Mouse (Mus musculus) embryo, embryonic 10.5 days (tissue): ENCODE results near the gene Kansl2.
"Not testable (repeated sequence)": the region's sequence is repeated elsewhere in the genome, so short reads cannot be mapped to it uniquely, and the experiment has no call there.

ENCODE experiments used
- DNase-seq: peaks from one replicate; pipeline ENCODE4 v3.0.0-alpha.2; 2015; ENCODE audit warnings: low spot score

Gene Kansl2

GRCm38 (mm10) chr15:98536828-98537510 lies 2.9 kb upstream of the Kansl2 start:
- no peak for DNase-seq

GRCm38 (mm10) chr15:98535921-98536320 lies 1.9 kb upstream of the Kansl2 start:
- DNase-seq = no peak

- peak; percentile 40 for DNase-seq
These were observed 981 bp downstream of the Kansl2 start for GRCm38 (mm10) chr15:98533035-98533531.

GRCm38 (mm10) chr15:98532281-98532680 lies 1.8 kb downstream of the Kansl2 start:
- DNase-seq = peak; percentile 19

- DNase-seq = no peak
These were observed 5.9 kb downstream of the Kansl2 start for GRCm38 (mm10) chr15:98528066-98528563.

- no peak for DNase-seq
These were observed 6.8 kb downstream of the Kansl2 start for GRCm38 (mm10) chr15:98527056-98527771.

- DNase-seq = no peak
These were observed 8.0 kb downstream of the Kansl2 start for GRCm38 (mm10) chr15:98526057-98526456.

GRCm38 (mm10) chr15:98521245-98521644 lies 12.8 kb downstream of the Kansl2 start:
- no peak for DNase-seq

- peak; percentile 78 for DNase-seq
These were observed 16.4 kb downstream of the Kansl2 start for GRCm38 (mm10) chr15:98517380-98518355.

DNA sequence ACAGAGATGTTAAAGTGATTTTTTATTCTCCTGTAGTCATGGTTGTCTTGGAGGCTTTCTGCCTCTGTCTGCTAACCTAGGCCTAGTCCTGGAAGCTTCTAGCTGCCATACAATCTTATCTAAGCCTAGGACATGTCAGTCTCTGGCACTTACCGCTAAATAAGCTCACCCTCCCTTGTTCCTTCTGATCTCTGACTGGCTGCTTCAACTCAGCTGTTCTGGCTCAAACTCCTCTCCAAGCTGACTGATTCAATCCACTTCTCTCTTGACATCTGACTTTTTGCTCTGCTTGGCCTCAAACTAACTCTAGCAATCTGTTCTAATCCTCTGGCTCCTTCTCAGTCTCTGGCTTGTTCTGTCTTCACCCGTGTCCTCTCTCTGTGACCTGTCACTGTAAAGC lies 19.2 kb downstream of the Kansl2 start:
- DNase-seq = not testable (repeated sequence)

- DNase-seq = no peak
These were observed 19.9 kb downstream of the Kansl2 start for GRCm38 (mm10) chr15:98514146-98514545.

- DNase-seq = not testable (repeated sequence)
These were observed 20.4 kb downstream of the Kansl2 start for GRCm38 (mm10) chr15:98513676-98514075.

DNA sequence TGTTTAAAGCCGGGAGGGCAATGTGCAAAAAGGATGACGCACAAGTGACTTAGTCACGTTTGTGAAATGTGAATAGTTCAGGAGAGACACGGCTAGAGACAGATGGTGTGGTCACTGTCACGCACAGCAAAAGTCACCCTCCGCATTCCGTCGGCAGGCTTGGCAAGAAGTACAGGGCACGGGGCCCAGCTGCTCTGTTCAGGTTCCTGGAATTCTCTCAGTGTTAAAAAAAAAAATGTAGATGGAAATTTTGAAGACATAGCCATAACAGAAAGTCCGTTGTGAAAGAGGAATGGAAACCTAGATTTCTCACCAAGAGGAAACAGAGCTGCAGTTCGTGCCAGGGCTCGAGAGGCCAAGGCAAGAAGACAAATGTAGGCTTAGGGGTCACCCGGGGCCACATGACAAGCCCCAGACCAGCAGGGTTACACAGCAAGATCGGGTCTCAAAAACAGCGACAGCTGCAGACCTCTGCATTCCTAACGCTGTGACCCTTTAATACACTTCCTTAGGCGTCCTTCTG lies 21.2 kb downstream of the Kansl2 start:
- DNase-seq = peak; percentile 23

GRCm38 (mm10) chr15:98512232-98512631 lies 21.8 kb downstream of the Kansl2 start:
- DNase-seq = no peak

GRCm38 (mm10) chr15:98511386-98511928 lies 22.6 kb downstream of the Kansl2 start:
- no peak for DNase-seq

- peak; percentile 92 for DNase-seq
These were observed 23.4 kb downstream of the Kansl2 start for GRCm38 (mm10) chr15:98510438-98511385.

GRCm38 (mm10) chr15:98509387-98509786 lies 24.7 kb downstream of the Kansl2 start:
- no peak for DNase-seq

- no peak for DNase-seq
These were observed 26.7 kb downstream of the Kansl2 start for GRCm38 (mm10) chr15:98507321-98507720.

- no peak for DNase-seq
These were observed 27.7 kb downstream of the Kansl2 start for GRCm38 (mm10) chr15:98506253-98506957.

DNA sequence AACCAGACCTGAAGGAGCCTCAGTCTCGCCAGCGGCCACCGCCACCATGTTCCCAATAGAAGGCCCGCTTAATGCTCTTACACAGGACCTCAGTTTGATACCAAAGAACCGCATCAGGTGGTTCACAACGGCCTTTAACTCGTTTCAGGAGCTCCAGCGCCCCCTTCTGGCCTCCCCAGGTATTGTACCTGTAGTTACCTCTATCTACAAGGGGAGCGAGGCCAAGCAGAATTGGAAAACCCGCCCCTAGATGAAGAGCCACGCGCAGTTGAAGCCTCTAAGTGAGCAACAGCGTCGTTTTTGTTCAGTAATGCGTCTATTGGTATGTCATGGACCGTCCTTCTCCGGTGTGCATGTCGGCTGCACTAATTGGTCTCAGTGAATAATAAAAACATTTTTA lies 29.6 kb downstream of the Kansl2 start:
- DNase-seq = peak; percentile 85
